Mouse (Mus musculus) limb, embryonic 14.5 days (tissue): ENCODE results near the gene Cct4. TPM values are rescaled to one million over a fixed set of nuclear protein-coding genes. Genes with fewer than 3 reads are reported as not detected.

Experiments
- ATAC-seq: fragments of 200-750 bp; cut with Nextera tagmentation; 2 replicates; pipeline ENCODE4 v1.8.0; 2017; ENCODE audit warnings: low read depth, moderate number of reproducible peaks, moderate TSS enrichment; ENCODE audit not compliant: low FRiP score
- DNase-seq: peaks from one replicate; pipeline ENCODE4 v3.0.0-alpha.2; 2015; ENCODE audit warnings: low spot score
- H3K27ac ChIP-seq: fragments of 300-500 bp; sonication (generic); replicated peaks from 2 replicates; pipeline ENCODE4 v1.5.1; 2014; ENCODE audit warnings: low read depth, mild to moderate bottlenecking, low read length, moderate library complexity, mixed read lengths
- H3K27me3 ChIP-seq: fragments of 300-500 bp; sonication (generic); 2 replicates; pipeline ENCODE4 v1.6.1; 2014; ENCODE audit warnings: low read length, mixed read lengths; ENCODE audit not compliant: control insufficient read depth, insufficient read depth
- H3K36me3 ChIP-seq: fragments of 300-500 bp; sonication (generic); 2 replicates; pipeline ENCODE4 v1.6.1; 2014; ENCODE audit warnings: mild to moderate bottlenecking, low read length, moderate library complexity, mixed read lengths; ENCODE audit not compliant: control insufficient read depth, insufficient read depth
- H3K4me1 ChIP-seq: fragments of 300-500 bp; sonication (generic); 2 replicates; pipeline ENCODE4 v1.6.1; 2014; ENCODE audit warnings: antibody characterized with exemption, low read length, mixed read lengths; ENCODE audit not compliant: control insufficient read depth, insufficient read depth
- H3K4me2 ChIP-seq: fragments of 300-500 bp; sonication (generic); replicated peaks from 2 replicates; pipeline ENCODE4 v1.6.1; 2014; ENCODE audit warnings: low read depth, mild to moderate bottlenecking, low read length, moderate library complexity; ENCODE audit not compliant: severe bottlenecking
- H3K4me3 ChIP-seq: fragments of 300-500 bp; sonication (generic); replicated peaks from 2 replicates; pipeline ENCODE4 v1.5.1; 2014; ENCODE audit warnings: low read length
- H3K9ac ChIP-seq: fragments of 300-500 bp; sonication (generic); 2 replicates; pipeline ENCODE4 v1.6.1; 2014; ENCODE audit warnings: mild to moderate bottlenecking, low read depth, low read length, moderate library complexity; ENCODE audit not compliant: severe bottlenecking
- H3K9me3 ChIP-seq: fragments of 300-500 bp; sonication (generic); 2 replicates; pipeline ENCODE4 v1.6.1; 2016; ENCODE audit warnings: low read length; ENCODE audit not compliant: control insufficient read depth
- POLR2A ChIP-seq: fragments of 200-500 bp; IDR thresholded peaks from 2 replicates; pipeline ENCODE4 v1.8.0; 2012; ENCODE audit warnings: inconsistent platforms, mild to moderate bottlenecking, moderate library complexity, borderline replicate concordance; ENCODE audit not compliant: insufficient read depth, insufficient read length; ENCODE audit errors: extremely low read depth
- WGBS: fragments of 180-500 bp; shearing (Covaris S2); extraction: QIAGEN DNeasy Blood & Tissue Kit; methylation state at CpG from one replicate; pipeline ENCODE4 v1.1.7; 2014; 5-methylcytosine and 5-hydroxymethylcytosine counted together
- polyA plus RNA-seq, 2 experiments: library from polyadenylated mRNA; depleted of rRNA in 1 of 2; stranded (reverse) in 1 of 2; unstranded in 1 of 2; fragments of >200 nt; fragmentation: Nextera tagmentation in 1 of 2; extraction: Ambion mirVana in 1 of 2; gene quantifications; 2 replicates each; pipeline versions ENCODE4 v1.2.1 to v1.2.3; 2012 to 2014

Cct4 gene
- polyA plus RNA-seq, 2 experiments, result 153 to 267 TPM

DNA sequence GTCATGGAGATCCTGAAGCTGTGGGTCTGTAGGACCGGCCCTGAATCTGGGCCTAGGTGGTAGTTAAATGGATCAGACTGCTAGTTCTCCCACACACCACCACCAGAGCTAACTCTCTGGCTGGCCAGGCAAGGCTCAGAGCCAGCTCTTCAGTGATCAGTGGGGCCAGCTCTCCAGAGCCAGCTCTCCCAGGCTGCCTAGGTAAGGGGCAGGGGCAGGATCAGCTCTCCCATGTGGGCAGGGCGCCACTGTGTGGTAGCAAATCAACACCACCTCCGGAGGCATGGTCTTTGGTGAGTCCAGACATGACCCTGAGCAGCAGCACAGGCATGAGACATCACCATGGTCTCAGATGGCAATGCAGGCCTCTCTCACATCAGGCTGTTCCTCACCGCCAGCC is 33.5 kb upstream of the Cct4 start:
- H3K4me3 ChIP-seq, result no peak overlapping the region
- H3K4me1 ChIP-seq, result no peaks in the 10 kb centered on the region
- no peak overlapping the region for H3K27ac ChIP-seq
- no peak overlapping the region for H3K4me2 ChIP-seq
- H3K9me3 ChIP-seq, result no peaks in the 10 kb centered on the region
- no peak for ATAC-seq
- TF ChIP-seq POLR2A, result no peak
- 75% methylated on average over 4 of the region's 4 CpGs for WGBS
- peaks cover 10% of the 10 kb centered on the region; the same call in 1 of the 2 replicates for H3K36me3 ChIP-seq
- H3K27me3 ChIP-seq, result no peaks in the 10 kb centered on the region
- no peak overlapping the region for H3K9ac ChIP-seq
- no peak for DNase-seq

GRCm38 (mm10) chr11:22957791-22958374 is 32.4 kb upstream of the Cct4 start:
- no peak overlapping the region for H3K4me3 ChIP-seq
- H3K9me3 ChIP-seq, result no peaks in the 10 kb centered on the region
- ATAC-seq, result no peak
- peaks cover 7% of the 10 kb centered on the region; the same call in 1 of the 2 replicates for H3K36me3 ChIP-seq
- no peak overlapping the region for H3K27ac ChIP-seq
- H3K27me3 ChIP-seq, result no peaks in the 10 kb centered on the region
- WGBS, result 90% methylated on average over 4 of the region's 4 CpGs
- no peak overlapping the region for H3K4me2 ChIP-seq
- TF ChIP-seq POLR2A, result no peak
- DNase-seq, result no peak
- no peak overlapping the region for H3K9ac ChIP-seq
- no peaks in the 10 kb centered on the region for H3K4me1 ChIP-seq

DNA sequence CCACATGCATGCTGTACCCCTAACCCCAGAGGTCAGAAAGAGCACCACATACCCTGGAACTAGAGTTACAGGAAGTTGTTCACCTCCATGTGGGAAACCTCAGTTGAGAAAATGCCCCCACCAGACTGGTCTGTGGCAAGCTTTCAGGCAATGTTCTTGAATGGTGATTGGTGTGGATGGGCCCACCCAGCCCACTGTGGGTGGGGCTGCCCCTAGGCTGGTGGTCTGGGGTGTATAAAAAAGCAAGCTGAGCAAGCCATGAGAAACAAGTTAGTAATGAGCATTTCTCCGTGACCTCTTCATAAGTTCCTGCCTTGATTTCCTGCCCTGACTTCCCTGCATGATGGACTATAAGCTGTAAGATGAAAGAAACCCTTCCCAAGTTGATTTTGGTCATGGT is 28.2 kb upstream of the Cct4 start:
- ATAC-seq (no peak), DNase-seq (no peak)
- no peaks in the 10 kb centered on the region for H3K9me3 ChIP-seq
- H3K27ac ChIP-seq, result no peak overlapping the region
- H3K27me3 ChIP-seq, result no peaks in the 10 kb centered on the region
- no peak overlapping the region for H3K4me3 ChIP-seq
- no peaks in the 10 kb centered on the region for H3K4me1 ChIP-seq
- H3K9ac ChIP-seq, result no peak overlapping the region
- WGBS, result 97% methylated on average over 1 of the region's 1 CpGs
- TF ChIP-seq POLR2A, result no peak
- H3K4me2 ChIP-seq, result no peak overlapping the region
- no peaks in the 10 kb centered on the region for H3K36me3 ChIP-seq

- TF ChIP-seq POLR2A, result no peak
- Histone ChIP-seq H3K4me3 (no peak overlapping the region), H3K27ac (no peak overlapping the region), H3K9ac (no peak overlapping the region), H3K9me3 (peaks cover 6% of the 10 kb centered on the region; the same call in 1 of the 2 replicates), H3K36me3 (no peaks in the 10 kb centered on the region), H3K27me3 (no peaks in the 10 kb centered on the region), H3K4me1 (no peaks in the 10 kb centered on the region), H3K4me2 (no peak overlapping the region)
- no peak for DNase-seq
- ATAC-seq, result no peak
- WGBS, result 79% methylated on average over 4 of the region's 4 CpGs
These were observed 25.9 kb upstream of the Cct4 start for GRCm38 (mm10) chr11:22964401-22964800.

- ATAC-seq, result no peak
- Histone ChIP-seq H3K27me3 (no peaks in the 10 kb centered on the region), H3K4me2 (no peak overlapping the region), H3K9ac (no peak overlapping the region), H3K4me1 (no peaks in the 10 kb centered on the region), H3K4me3 (no peak overlapping the region), H3K27ac (no peak overlapping the region), H3K36me3 (no peaks in the 10 kb centered on the region), H3K9me3 (peaks cover 11% of the 10 kb centered on the region; the same call in 1 of the 2 replicates)
- WGBS, result 73% methylated on average over 4 of the region's 4 CpGs
- DNase-seq, result peak; percentile 14
- no peak for TF ChIP-seq POLR2A
These were observed 24.8 kb upstream of the Cct4 start for GRCm38 (mm10) chr11:22965503-22965902.
